8 mouse cellular contexts compared by ENCODE assay signal in the genomic region with DNA sequence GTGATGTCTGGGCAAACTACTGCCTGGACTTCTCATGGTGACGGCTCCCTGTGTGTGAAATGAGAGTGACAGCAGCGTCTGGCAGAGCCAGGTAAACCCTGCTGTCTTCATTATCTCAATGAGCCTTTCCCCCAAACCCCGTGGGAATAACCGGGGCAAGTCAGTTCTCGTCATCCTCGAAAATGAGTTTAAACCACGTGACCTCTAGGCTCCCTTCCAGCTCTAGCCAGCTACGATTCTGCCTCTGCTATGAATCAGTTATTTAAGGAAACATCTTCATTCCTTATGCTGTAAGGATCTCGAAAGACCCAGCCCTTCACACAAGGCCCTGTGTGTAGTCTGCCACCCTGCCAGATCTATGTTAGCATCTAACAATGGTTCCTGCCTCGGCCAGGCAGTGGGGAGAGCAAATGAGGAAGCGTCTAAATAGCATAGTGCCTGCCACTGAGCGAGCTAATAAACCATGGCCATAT. TPM values are rescaled to one million over a fixed set of nuclear protein-coding genes. Genes with fewer than 3 reads are reported as not detected.
DNase-seq lines count a peak whose midpoint lies in the region; ATAC-seq and TF ChIP-seq lines count a peak whose summit lies in the region.

No protein-coding gene starts in this region.

- ATAC-seq in hindbrain, postnatal 0 days: peak; percentile 40; the same call in 1 of the 2 replicates
- ATAC-seq in heart, postnatal 0 days (ENCODE audit: insufficient read depth, low read depth): peak; percentile 54
- ATAC-seq in megakaryocyte-erythroid progenitor cell, adult 5-6 weeks (replicated peaks; ENCODE audit: low FRiP score, low TSS enrichment, poor library complexity, severe bottlenecking): no peak

- H3K27ac ChIP-seq in hindbrain, postnatal 0 days: peak overlapping the region; percentile 8; the same call in 1 of the 2 replicates
- H3K27ac ChIP-seq in hindbrain, embryonic 10.5 days: no peak overlapping the region
- H3K27ac ChIP-seq in heart, postnatal 0 days (ENCODE audit: low read depth): peak overlapping the region; percentile 69

- 36% methylated on average over 12 of the region's 12 CpGs for WGBS in hindbrain, postnatal 0 days
- 77% methylated on average over 12 of the region's 12 CpGs for WGBS in hindbrain, embryonic 10.5 days
- WGBS in heart, postnatal 0 days: 26% methylated on average over 12 of the region's 12 CpGs

- no peak overlapping the region for H3K4me2 ChIP-seq in hindbrain, postnatal 0 days (ENCODE audit: low read depth, low read length)
- H3K4me2 ChIP-seq in heart, postnatal 0 days (ENCODE audit: low read depth, low read length): peak overlapping the region; percentile 34; the same call in 1 of the 2 replicates

- H3K27me3 ChIP-seq in hindbrain, postnatal 0 days (ENCODE audit: insufficient read depth, low read length): no peaks in the 10 kb centered on the region
- H3K27me3 ChIP-seq in hindbrain, embryonic 10.5 days (ENCODE audit: insufficient read depth, poor library complexity, severe bottlenecking): no peaks in the 10 kb centered on the region
- H3K27me3 ChIP-seq in heart, postnatal 0 days (ENCODE audit: control insufficient read depth, insufficient read depth, low read length): no peaks in the 10 kb centered on the region

- H3K9me3 ChIP-seq in hindbrain, postnatal 0 days (ENCODE audit: low read length): no peaks in the 10 kb centered on the region
- no peaks in the 10 kb centered on the region for H3K9me3 ChIP-seq in hindbrain, embryonic 10.5 days
- no peaks in the 10 kb centered on the region for H3K9me3 ChIP-seq in heart, postnatal 0 days (replicated peaks; ENCODE audit: control insufficient read depth, low read length)

- TF ChIP-seq CTCF in hindbrain, postnatal 0 days (IDR thresholded peaks at IDR 0.05; ENCODE audit: low read depth): no peak
- TF ChIP-seq CTCF in heart, postnatal 0 days (IDR thresholded peaks at IDR 0.05; ENCODE audit: low read depth): no peak

- H3K9ac ChIP-seq in hindbrain, postnatal 0 days (replicated peaks; ENCODE audit: low read length): no peak overlapping the region
- H3K9ac ChIP-seq in heart, postnatal 0 days (replicated peaks; ENCODE audit: low read depth, low read length): no peak overlapping the region

- H3K4me1 ChIP-seq in hindbrain, postnatal 0 days (ENCODE audit: insufficient read depth, low read length): no peaks in the 10 kb centered on the region
- H3K4me1 ChIP-seq in hindbrain, embryonic 10.5 days (replicated peaks): peaks cover 7% of the 10 kb centered on the region
- H3K4me1 ChIP-seq in heart, postnatal 0 days (ENCODE audit: control insufficient read depth, insufficient read depth): peaks cover 24% of the 10 kb centered on the region

- H3K4me3 ChIP-seq in hindbrain, postnatal 0 days (ENCODE audit: low read length): no peak overlapping the region
- no peak overlapping the region for H3K4me3 ChIP-seq in hindbrain, embryonic 10.5 days
- H3K4me3 ChIP-seq in heart, postnatal 0 days (ENCODE audit: low read depth, low read length): no peak overlapping the region

- peak; percentile 67 for DNase-seq in hindbrain, postnatal 0 days (ENCODE audit: low spot score)
- no peak for DNase-seq in hindbrain, embryonic 10.5 days (ENCODE audit: low spot score)
- DNase-seq in urinary bladder, postnatal 14 days (ENCODE audit: low spot score): peak; percentile 72
- DNase-seq in urinary bladder, postnatal 10 days (ENCODE audit: low spot score): no peak
- peak; percentile 71 for DNase-seq in heart, postnatal 0 days (ENCODE audit: low spot score)
- no peak for DNase-seq in yolk sac, embryonic 10.5 days (ENCODE audit: low spot score)
- no peak for DNase-seq in kidney, adult 11 months

- H3K36me3 ChIP-seq in hindbrain, postnatal 0 days (ENCODE audit: insufficient read depth, low read length): no peaks in the 10 kb centered on the region
- no peaks in the 10 kb centered on the region for H3K36me3 ChIP-seq in hindbrain, embryonic 10.5 days
- no peaks in the 10 kb centered on the region for H3K36me3 ChIP-seq in heart, postnatal 0 days (replicated peaks; ENCODE audit: control insufficient read depth, insufficient read depth, low read length)

- TF ChIP-seq EP300 in heart, postnatal 0 days (IDR thresholded peaks at IDR 0.05; ENCODE audit: low read depth): no peak

RNA-seq across cellular contexts. Expression of gene Fem1b, which starts 5.4 kb away (rescaled TPM):
- total RNA-seq in hindbrain, postnatal 0 days (2014; rRNA removed): 163 and 171 TPM in 2 replicates
- 29.1 and 33.2 TPM in 2 replicates for polyA plus RNA-seq in hindbrain, postnatal 0 days (2015; fragmentation: Nextera tagmentation; extraction: Ambion mirVana)
- polyA plus RNA-seq in hindbrain, embryonic 10.5 days (2016; fragmentation: Nextera tagmentation; extraction: Ambion mirVana): 30.0 and 32.2 TPM in 2 replicates
- 28.9 and 39.4 TPM in 2 replicates for total RNA-seq in heart, postnatal 0 days (2014; rRNA removed; ENCODE audit: low replicate concordance)
- 5.8 and 6.8 TPM in 2 replicates for polyA plus RNA-seq in heart, postnatal 0 days (2015; fragmentation: Nextera tagmentation; extraction: Ambion mirVana)
- 33.6 and 38.8 TPM in 2 replicates for total RNA-seq in megakaryocyte-erythroid progenitor cell, adult 5-6 weeks (2014; fragmentation: Nextera tagmentation)
- 69.6 and 71.2 TPM in 2 replicates for total RNA-seq in megakaryocyte-erythroid progenitor cell, adult 5-6 weeks (2017)

RNA-seq across cellular contexts. Expression of gene Cln6, which starts 21.4 kb away (rescaled TPM):
- 31.7 and 41.6 TPM in 2 replicates for total RNA-seq in hindbrain, postnatal 0 days (2014; rRNA removed)
- 9.5 and 10.4 TPM in 2 replicates for polyA plus RNA-seq in hindbrain, postnatal 0 days (2015; fragmentation: Nextera tagmentation; extraction: Ambion mirVana)
- 12.6 and 15.1 TPM in 2 replicates for polyA plus RNA-seq in hindbrain, embryonic 10.5 days (2016; fragmentation: Nextera tagmentation; extraction: Ambion mirVana)
- total RNA-seq in heart, postnatal 0 days (2014; rRNA removed; ENCODE audit: low replicate concordance): 38.3 and 43.0 TPM in 2 replicates
- 12.3 and 12.6 TPM in 2 replicates for polyA plus RNA-seq in heart, postnatal 0 days (2015; fragmentation: Nextera tagmentation; extraction: Ambion mirVana)
- 57.7 and 73.1 TPM in 2 replicates for total RNA-seq in megakaryocyte-erythroid progenitor cell, adult 5-6 weeks (2014; fragmentation: Nextera tagmentation)
- 11.3 and 21.8 TPM in 2 replicates for total RNA-seq in megakaryocyte-erythroid progenitor cell, adult 5-6 weeks (2017)

RNA-seq across cellular contexts. Expression of gene Calml4, which starts 40.7 kb away (rescaled TPM):
- 1.7 and 3.1 TPM in 2 replicates for total RNA-seq in hindbrain, postnatal 0 days (2014; rRNA removed)
- 20.5 and 22.4 TPM in 2 replicates for polyA plus RNA-seq in hindbrain, postnatal 0 days (2015; fragmentation: Nextera tagmentation; extraction: Ambion mirVana)
- polyA plus RNA-seq in hindbrain, embryonic 10.5 days (2016; fragmentation: Nextera tagmentation; extraction: Ambion mirVana): 0.71 and 6.4 TPM in 2 replicates
- not detected in 2 replicates for total RNA-seq in heart, postnatal 0 days (2014; rRNA removed; ENCODE audit: low replicate concordance)
- polyA plus RNA-seq in heart, postnatal 0 days (2015; fragmentation: Nextera tagmentation; extraction: Ambion mirVana): 1.8 and 2.5 TPM in 2 replicates
- total RNA-seq in megakaryocyte-erythroid progenitor cell, adult 5-6 weeks (2014; fragmentation: Nextera tagmentation): 4.0 and 5.8 TPM in 2 replicates
- total RNA-seq in megakaryocyte-erythroid progenitor cell, adult 5-6 weeks (2017): 2.2 TPM in 1 of 2 replicates, not detected in the other

Comparison
In these comparisons a context has a peak if more than half of its experiments do, and no peak if none do; other contexts are left out.
1. DNase-seq: peak in hindbrain, postnatal 0 days (single experiment), urinary bladder, postnatal 14 days (single experiment) and heart, postnatal 0 days (single experiment); none in hindbrain, embryonic 10.5 days (single experiment), urinary bladder, postnatal 10 days (single experiment), yolk sac, embryonic 10.5 days (single experiment) and kidney, adult 11 months (single experiment).